Mouse (Mus musculus) urinary bladder, adult 18-20 months (tissue): ENCODE data around the gene Spint1.

Experiments used
- DNase-seq, 2 experiments: peaks; one replicate each; pipeline ENCODE4 v3.0.0; 2022; ENCODE audit warnings: low spot score in 2 of 2, mixed read lengths in 2 of 2

Gene Spint1

GRCm38 (mm10) chr2:119293311-119293710 lies 56.1 kb downstream of the Spint1 start:
- DNase-seq, result no peak

- DNase-seq, result no peak
Observed at GRCm38 (mm10) chr2:119293776-119294390, 56.7 kb downstream of the Spint1 start.

GRCm38 (mm10) chr2:119294411-119294810 lies 57.2 kb downstream of the Spint1 start:
- DNase-seq, result peak; percentile 38 to 56

GRCm38 (mm10) chr2:119296756-119297155 lies 59.6 kb downstream of the Spint1 start:
- DNase-seq, result no peak

GRCm38 (mm10) chr2:119297506-119297905 lies 60.3 kb downstream of the Spint1 start:
- no peak for DNase-seq

- no peak for DNase-seq
Observed at GRCm38 (mm10) chr2:119298330-119298729, 61.2 kb downstream of the Spint1 start.

GRCm38 (mm10) chr2:119298839-119299238 lies 61.7 kb downstream of the Spint1 start:
- no peak for DNase-seq
